Mouse (Mus musculus) lung, postnatal 0 days (tissue): ENCODE results near the gene Cdh5.

ENCODE experiments used
- CTCF ChIP-seq: IDR thresholded peaks from 2 replicates; pipeline ENCODE4 v1.5.1; 2016; ENCODE audit warnings: antibody characterized with exemption, mild to moderate bottlenecking
- EP300 ChIP-seq: IDR thresholded peaks from 2 replicates; pipeline ENCODE4 v1.6.1; 2016; ENCODE audit warnings: antibody characterized with exemption, mild to moderate bottlenecking, control low read depth

- TF ChIP-seq CTCF (no peak), EP300 (no peak)
These were observed 32.9 kb upstream of the Cdh5 start for GRCm38 (mm10) chr8:104068421-104069035.
